Mouse (Mus musculus) embryo, embryonic 11.5 days (tissue): ENCODE data around the gene Rnase9.

Experiments used
- DNase-seq: peaks from one replicate; pipeline ENCODE4 v3.0.0-alpha.2; 2012; ENCODE audit warnings: low read depth, low spot score

Gene Rnase9

DNA sequence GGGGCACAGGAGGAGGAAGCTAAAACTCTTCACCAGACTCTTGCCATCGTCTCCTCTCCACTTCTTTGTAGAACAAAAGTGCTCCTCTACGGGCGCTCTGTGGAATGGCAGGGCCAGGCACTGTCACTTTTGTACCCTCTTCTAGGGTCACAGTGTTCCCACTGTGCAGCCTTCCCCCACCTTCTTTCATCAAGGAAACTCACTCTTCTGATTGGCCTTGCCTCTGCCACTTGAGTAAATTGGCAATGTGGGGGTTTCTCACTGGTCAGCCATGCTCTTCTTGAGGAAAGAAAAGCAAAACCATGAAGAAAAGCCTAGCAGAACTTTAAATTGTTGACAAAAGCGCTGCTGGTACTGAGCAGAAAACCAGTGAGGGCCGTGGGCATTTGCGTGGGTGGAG is at the start of gene Rnase9:
TSS of gene Rnase9 (minus strand) at position 101 of the 400 bp plus-strand sequence.
- DNase-seq = no peak

- DNase-seq = peak; percentile 78
Measured at GRCm38 (mm10) chr14:51090077-51090781, 48.6 kb upstream of the Rnase9 start.

DNA sequence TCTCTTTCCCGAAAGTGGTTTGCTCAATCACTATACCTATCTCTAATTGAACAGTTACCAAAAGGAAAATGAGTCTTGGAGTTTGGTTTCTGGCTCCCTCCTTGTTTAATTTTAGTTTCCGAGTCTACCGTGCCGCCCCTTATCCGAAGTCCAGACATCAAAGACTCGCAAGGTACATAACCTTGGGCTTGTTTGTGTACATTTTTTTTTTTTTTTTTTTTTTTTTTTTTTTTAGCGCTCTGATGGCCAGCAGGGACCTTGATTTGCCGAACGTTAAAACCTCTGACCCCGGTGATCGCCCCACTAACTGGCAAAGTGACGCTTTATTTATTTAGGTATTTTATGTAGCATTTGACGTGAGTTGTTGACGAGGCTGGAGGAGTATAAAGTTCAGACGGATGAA is 48.0 kb upstream of the Rnase9 start:
- no peak for DNase-seq

GRCm38 (mm10) chr14:51088970-51089673 is 47.5 kb upstream of the Rnase9 start:
- peak; percentile 95 for DNase-seq

- DNase-seq = peak; percentile 71
Measured at GRCm38 (mm10) chr14:51088166-51088969, 46.7 kb upstream of the Rnase9 start.

- no peak for DNase-seq
Measured at GRCm38 (mm10) chr14:51087762-51088161, 46.1 kb upstream of the Rnase9 start.

DNA sequence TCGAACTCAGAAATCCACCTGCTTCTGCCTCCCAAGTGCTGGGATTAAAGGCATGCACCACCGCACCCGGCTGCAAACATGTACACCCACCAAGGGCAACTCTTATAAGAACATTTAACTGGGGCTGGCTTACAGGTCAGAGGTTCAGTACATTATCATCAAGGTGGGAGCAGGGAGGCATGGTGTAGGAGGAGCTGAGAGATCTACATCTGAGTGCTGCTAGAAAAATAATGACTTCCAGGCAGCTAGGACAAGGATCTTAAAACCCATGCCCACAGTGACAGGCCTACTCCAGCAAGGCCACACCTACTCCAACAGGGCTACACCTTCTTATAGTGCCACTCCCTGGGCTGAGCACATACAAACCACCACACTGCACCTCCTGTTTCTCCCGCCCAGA is 44.2 kb upstream of the Rnase9 start:
- no peak for DNase-seq

GRCm38 (mm10) chr14:51085086-51085485 is 43.4 kb upstream of the Rnase9 start:
- no peak for DNase-seq

DNA sequence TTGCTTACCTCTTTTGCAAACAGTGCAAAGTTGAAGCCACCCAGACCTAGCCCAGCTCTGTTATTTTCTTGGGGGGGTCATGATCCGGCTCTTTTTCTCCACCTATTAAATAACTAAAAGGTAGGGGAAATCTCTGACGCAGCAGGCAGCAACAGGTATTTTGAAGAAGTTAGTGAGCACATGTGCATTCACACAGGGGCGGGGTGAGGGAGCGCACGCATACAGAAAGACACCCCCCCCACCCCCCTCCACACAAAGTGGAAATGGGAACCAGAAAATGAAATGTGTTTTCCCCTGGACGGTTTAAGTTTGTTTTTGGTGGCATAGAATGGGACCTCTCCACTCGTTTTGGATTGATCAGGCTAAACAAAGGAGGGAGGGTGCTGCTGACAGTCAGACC is 42.1 kb upstream of the Rnase9 start:
- no peak for DNase-seq

- DNase-seq = no peak
Measured at GRCm38 (mm10) chr14:51082599-51083581, 41.2 kb upstream of the Rnase9 start.

DNA sequence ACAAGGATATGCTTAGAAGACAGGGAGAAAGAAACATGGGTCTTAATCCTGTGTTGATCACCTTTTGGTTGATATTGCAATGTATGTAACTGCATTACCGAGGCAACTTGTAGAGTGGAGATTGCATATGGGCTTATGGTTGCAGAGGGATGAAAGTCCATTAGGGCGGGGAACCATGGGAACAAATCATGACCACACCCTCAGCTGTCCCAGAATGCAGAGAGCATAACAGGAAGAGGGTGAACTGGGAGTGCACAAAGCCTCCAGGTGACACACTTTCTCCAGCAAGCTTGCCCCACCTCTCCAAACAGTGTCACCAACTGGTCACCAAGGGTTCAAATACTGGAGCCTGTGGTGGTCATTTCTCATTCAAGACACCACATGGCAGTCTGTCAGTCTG is 39.4 kb upstream of the Rnase9 start:
- DNase-seq = no peak

- DNase-seq = no peak
Measured at GRCm38 (mm10) chr14:51079180-51079579, 37.5 kb upstream of the Rnase9 start.

GRCm38 (mm10) chr14:51074335-51074734 is 32.7 kb upstream of the Rnase9 start, which contains the start of gene Olfr750:
TSS of gene Olfr750 (minus strand) at chr14:51074435.
- no peak for DNase-seq

DNA sequence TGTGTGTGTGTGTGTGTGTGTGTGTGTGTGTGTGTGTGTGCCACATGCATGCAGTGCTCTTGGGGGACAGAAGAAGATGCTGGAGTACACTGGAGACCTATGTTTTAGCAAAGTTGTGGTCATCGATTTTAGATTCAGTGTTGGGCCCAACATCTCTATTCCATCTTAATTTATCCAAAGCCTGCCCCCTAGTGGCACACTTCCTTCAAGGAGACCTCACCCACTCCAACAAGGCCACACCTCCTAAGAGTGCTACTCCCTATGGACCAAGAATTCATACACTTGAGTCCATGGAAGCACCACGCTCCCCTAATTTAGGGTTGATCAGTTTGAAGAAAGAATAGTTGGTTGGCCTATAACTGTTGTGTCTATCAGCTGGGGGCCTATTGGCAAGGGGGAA is 27.9 kb upstream of the Rnase9 start:
- DNase-seq = no peak

- DNase-seq = no peak
Measured at GRCm38 (mm10) chr14:51068956-51069355, 27.3 kb upstream of the Rnase9 start.

DNA sequence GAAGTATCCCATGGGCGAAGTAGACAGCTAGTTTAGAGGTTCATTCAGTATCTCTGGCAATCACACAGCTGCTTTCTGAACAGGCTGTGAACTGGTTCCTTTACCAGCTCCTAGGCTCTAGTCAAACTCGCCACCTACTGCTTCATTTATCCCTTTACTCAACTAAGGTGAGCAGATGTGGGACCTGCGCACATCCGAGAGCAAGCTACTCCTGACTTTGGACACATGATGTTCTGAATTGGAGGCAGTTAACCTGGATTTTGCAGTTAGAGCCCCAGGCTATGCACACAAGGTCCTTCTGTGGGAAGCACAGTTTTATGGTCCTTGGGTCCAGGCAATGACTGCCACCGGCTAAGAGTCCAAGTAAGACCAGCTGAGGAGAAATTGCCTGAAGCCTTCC is 19.1 kb upstream of the Rnase9 start:
- no peak for DNase-seq

DNA sequence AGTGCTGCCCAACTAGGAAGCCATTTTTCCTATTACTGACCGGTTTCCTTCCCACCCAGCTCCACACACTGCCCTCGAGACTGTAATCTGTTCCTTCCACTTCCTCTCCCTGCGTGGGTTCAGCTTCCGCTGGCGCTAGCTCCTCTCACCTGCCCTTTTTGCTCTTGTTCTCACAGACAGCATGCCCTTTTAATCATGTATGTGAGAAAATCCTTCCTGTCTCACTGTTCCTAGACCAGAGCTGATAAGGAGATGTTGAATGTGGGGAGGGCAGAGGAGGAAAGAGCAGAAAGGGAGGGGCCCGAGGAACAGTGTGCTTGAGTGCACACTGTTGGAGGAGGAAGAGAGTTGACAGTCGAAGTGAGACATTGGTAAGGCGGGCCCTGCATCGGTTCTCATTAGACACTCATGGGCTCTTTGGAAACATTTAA is 15.7 kb upstream of the Rnase9 start, which contains the start of gene Rnase12:
TSS of gene Rnase12 (minus strand) at position 261 of the 431 bp plus-strand sequence.
- no peak for DNase-seq

DNA sequence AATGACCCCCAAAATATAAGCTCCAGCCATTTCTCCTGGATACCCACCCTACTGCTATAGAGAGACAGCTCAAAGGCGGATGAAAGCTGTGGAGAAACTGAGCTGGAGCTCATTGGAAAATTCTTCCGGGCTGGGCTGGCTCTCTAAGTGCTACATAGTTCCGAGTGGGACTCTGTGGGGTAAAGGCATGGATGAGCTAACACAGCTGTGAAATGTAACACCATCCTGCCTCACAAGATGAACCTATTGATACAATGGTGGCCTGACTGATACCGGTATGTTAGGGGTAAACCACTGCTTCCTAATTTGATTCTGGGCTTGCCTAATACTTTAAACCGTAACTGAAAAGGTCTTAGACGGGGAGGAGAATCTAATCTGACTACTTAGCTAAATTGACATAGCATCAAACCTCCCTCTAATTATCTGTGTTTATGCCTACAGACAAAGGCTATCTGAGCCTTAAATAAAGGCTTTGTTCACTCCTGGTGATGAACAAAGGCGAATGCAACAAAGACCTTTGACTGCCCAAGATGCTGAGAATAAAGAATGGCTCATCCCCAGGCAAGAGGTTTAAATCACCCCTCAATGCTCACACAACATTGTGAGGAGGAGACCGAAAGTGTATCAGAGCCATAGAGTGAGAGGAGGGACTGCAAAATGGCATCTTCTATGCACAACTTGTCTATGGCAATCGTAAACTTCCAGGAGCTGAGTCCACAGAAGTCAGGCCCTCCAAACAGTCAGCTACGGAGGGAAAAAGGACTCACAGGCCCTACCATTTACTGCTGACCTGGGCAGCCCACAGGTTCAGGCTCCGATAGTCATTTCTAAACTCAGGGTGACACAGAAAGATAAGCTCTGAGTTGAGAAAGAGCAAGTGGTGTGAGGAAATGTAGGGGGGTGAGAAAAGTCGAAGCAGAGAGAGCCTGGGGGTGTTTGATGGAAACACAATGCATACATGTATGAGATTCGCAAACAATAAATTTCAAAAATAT is 12.9 kb upstream of the Rnase9 start:
- DNase-seq = no peak

GRCm38 (mm10) chr14:51053176-51053575 is 11.5 kb upstream of the Rnase9 start:
- DNase-seq = no peak

DNA sequence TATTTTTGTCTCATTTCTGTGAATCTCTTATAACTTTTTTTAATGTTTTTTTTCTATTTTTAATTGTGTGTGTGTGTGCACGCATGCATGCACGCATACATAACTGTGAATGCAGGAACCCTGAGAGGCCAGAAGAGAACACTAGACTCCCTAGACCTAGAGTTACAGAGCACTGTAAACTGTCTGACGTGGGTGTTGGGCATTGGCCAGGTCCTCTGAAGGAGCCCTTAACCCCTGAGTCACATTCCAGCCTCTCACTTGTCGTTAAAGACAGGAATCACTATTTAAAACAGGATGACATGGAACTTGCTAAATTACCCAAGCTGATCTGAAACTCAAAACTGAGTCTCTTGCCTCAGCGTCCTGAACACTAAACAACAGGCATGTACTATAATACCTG is 10.3 kb upstream of the Rnase9 start:
- no peak for DNase-seq
